Mouse (Mus musculus) gastrocnemius, postnatal 14 days (tissue): Measurements from ENCODE around the gene Sncb. TPM values are rescaled to one million over a fixed set of nuclear protein-coding genes. Genes with fewer than 3 reads are reported as not detected.
A peak's percentile ranks its signal among the peaks of the same experiment; 100 is the strongest.

Experiments
- DNase-seq: peaks from one replicate; pipeline ENCODE4 v3.0.0; 2021; ENCODE audit warnings: mixed read lengths
- intact Hi-C: fragments of 180-260 bp; cut with DNase I; formaldehyde crosslinking; loops from one replicate; pipeline ENCODE4 v1.15.1; 2025; ENCODE audit warnings: low total_unique reads
- total RNA-seq, 2 experiments: library from RNA; stranded (reverse); gene quantifications; 2 replicates each; pipeline ENCODE4 v1.2.3; 2021

Gene Sncb
- total RNA-seq, 2 experiments from 2014 or later, result 0.18 TPM; not detected in 1

DNA sequence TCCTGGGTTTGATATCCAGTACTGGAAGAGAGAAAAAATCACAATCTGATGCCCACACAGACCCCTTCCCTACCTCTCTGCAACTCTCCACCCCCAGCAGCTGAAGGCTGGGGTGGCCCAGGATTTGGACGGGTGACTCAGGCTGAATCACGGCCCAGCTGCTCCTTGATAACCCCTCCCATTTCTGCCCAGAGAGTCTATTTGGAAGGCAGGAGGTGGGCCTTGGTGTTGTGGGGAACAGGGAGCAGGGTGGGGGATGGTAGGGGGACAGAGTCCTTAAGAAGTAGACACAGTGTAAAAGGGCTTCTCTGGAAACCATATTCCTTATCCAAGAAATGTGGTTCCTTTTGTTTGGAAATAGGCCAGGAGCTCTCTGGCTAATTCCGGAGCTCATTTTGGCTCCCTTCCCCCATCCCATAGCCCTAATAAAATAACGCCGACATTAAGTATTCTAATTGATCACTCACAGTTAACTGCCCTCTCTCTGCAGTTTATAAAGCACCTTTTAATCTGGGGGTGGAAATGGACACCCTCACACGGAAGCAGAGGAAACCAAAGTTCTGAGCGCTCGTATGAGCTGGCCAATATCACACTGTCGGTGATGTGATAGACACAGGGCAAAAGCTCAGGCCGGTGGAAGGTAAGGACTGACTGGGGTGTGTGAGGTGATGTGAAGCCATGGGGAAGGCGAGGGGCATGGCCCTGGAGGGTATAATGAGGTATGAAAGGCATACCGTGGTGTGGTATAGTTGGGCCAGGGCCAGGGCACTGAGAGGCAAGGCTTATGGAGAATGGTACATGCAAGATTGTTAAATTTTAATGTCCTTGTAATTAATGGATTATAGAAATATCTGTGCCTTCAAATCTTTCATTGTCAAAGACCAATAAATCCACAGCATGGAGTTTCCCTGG, 12.0 kb downstream of the Sncb start:
- DNase-seq, result no peak
- intact Hi-C loops, result no loop called here

- DNase-seq, result no peak
- intact Hi-C loops, result no loop called here
Observed at GRCm38 (mm10) chr13:54753733-54754132, 12.7 kb downstream of the Sncb start.

DNA sequence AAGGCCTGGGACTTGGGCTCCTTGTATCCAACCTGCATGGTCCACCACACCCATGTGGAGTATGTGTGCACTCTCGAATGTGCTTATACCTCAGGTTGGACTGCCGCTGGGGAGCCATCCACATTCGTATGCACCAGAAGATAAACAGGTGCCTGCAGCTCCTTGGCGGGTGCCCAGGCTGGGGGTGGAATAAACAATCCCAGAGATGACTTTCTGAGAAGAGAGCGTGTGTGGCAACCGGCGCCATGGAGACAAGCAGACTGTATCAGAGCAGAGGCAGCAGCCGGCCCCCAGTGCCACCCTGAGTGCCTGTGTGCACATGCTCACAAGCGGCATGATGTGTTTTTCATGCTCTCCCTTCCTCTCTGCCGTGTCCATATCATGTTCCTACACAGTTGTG, 13.7 kb downstream of the Sncb start:
- intact Hi-C loops, result no loop called here
- DNase-seq, result no peak

DNA sequence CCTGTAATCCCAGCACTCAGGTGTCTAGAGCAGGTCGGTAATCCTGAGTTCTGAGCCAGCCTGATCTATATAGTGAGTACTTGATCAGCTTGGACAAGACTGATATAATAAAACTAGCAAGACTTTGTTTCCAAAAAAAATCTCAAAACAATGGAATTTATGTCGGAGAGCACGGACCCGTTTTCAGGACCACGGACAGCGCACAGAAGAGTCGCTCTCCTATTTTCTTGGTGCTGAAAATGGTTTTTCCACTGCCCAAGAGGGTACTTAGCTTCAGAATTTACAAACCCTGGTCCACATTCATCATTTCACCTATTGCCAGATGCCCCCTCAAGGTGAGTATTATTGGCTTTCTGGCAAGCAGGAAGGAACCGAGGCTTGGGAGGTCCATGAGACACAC, 15.7 kb downstream of the Sncb start:
- intact Hi-C loops, result no loop called here
- DNase-seq, result peak; percentile 15

- intact Hi-C loops, result no loop called here
- no peak for DNase-seq
Observed at GRCm38 (mm10) chr13:54749864-54750411, 16.5 kb downstream of the Sncb start, which contains the start of gene Gprin1. Gene Gprin1 (minus strand): TSS chr13:54749874.

GRCm38 (mm10) chr13:54749061-54749863, 17.1 kb downstream of the Sncb start:
- intact Hi-C loops, result no loop called here
- DNase-seq, result peak; percentile 39

DNA sequence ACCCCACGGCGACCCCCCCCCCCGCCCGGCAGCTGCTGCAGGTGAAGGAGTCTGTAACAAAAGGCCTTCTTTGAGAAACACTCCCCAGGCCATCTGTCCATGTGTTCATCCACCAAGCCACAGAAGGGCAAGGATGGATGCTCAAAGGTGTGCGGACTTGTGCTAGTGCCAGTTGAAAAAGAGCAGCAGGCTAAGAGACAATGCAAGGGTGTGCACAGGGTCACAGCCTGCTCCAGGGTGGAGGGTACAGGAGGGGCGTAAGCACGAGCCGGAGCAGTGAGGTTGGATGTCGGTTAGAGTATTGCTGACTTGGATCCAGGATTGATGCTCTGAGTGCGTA, 17.7 kb downstream of the Sncb start:
- DNase-seq, result no peak
- intact Hi-C loops, result no loop called here

GRCm38 (mm10) chr13:54748190-54748589, 18.2 kb downstream of the Sncb start:
- intact Hi-C loops, result no loop called here
- no peak for DNase-seq

- intact Hi-C loops, result no loop called here
- no peak for DNase-seq
Observed at GRCm38 (mm10) chr13:54746896-54747295, 19.5 kb downstream of the Sncb start.

DNA sequence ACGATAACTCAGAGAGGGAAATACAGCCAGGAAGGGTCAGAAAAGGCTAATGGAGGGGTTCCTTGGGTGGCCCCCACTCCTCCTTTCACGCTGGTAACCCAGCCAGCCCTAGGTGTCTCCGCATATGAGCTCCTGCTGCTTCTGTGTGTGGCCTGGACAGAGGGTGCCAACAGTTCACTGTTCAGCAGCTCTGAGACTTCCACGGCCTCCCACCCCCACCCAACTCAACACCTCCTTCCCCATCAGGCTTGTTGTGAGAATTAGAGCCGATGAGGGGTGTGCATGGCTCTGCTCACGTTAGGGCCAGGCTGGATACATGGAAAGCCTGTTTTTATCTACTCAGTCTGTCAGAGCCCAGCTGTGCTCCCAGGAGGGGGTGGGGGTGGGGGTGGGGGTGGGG, 20.3 kb downstream of the Sncb start:
- no peak for DNase-seq
- intact Hi-C loops, result no loop called here

GRCm38 (mm10) chr13:54738213-54738601, 28.2 kb downstream of the Sncb start:
- no peak for DNase-seq
- intact Hi-C loops, result no loop called here

- DNase-seq, result peak; percentile 7
- intact Hi-C loops, result no loop called here
Observed at GRCm38 (mm10) chr13:54737488-54738212, 28.7 kb downstream of the Sncb start.

GRCm38 (mm10) chr13:54736931-54737330, 29.5 kb downstream of the Sncb start:
- DNase-seq, result no peak
- intact Hi-C loops, result no loop called here

DNA sequence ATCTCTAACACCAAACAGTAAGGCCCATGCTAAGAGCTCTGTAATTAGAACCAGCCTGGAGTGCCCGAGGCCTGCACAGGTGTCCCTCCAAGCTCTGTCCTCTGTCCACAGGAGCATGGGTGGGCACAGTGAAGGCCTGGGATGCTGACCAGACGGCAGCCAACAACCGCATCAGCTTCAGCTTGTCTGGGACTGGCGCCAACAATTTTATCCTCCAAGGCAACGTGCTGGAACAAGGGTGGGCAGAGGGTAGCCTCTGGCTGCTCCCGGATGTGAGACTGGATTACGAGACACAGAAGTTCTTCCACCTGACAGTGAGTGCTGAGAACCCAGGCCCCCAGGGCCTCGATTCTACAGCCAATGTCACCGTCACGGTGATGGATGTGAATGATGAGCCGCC, 40.3 kb downstream of the Sncb start:
- DNase-seq, result no peak
- intact Hi-C loops, result no loop called here

GRCm38 (mm10) chr13:54723143-54723542, 43.3 kb downstream of the Sncb start:
- no peak for DNase-seq
- intact Hi-C loops, result no loop called here

- intact Hi-C loops, result no loop called here
- DNase-seq, result peak; percentile 36
Observed at GRCm38 (mm10) chr13:54716916-54717315, 49.5 kb downstream of the Sncb start.

GRCm38 (mm10) chr13:54714996-54715395, 51.4 kb downstream of the Sncb start:
- intact Hi-C loops, result no loop called here
- no peak for DNase-seq

DNA sequence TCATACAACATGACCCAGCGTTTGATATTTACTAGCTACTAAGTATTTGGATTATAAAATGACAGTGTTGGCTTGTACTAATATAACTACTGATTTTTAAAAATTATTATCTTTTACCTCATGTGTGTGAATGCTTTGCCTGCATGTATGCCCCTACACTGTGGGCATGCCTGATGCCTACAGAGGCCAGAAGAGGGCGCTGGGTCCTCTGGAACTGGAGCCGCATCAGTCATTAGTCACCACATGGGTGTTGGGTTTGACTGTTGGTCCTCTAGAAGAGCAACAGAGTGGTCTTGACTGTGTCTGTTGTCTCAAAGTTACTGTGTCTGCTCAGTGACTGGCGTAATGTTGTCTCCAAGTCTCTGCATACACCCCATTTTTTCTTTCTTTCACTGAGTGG, 52.0 kb downstream of the Sncb start:
- intact Hi-C loops, result no loop called here
- DNase-seq, result no peak

GRCm38 (mm10) chr13:54710866-54711265, 55.5 kb downstream of the Sncb start:
- no peak for DNase-seq
- intact Hi-C loops, result no loop called here
